10 mouse cellular contexts compared by ENCODE assay signal in genomic region chr19:36439894-36440714, GRCm38 (mm10).
DNase-seq lines count a peak whose midpoint lies in the region; ATAC-seq and TF ChIP-seq lines count a peak whose summit lies in the region.
"Had no signal": no experiment of that assay in that cellular context is flagged by ENCODE, and none has a peak within 500 bp of the region (broad histone marks: within the 10 kb centered on the region; RNA-seq: fewer than 3 reads in every experiment).

No protein-coding gene starts in this region.

- no peaks in the 10 kb centered on the region for H3K9me3 ChIP-seq in forebrain, embryonic 15.5 days
- H3K9me3 ChIP-seq: limb, embryonic 12.5 days; stomach, embryonic 15.5 days had no signal

- WGBS in forebrain, embryonic 15.5 days, result 58% methylated on average over 9 of the region's 9 CpGs

- no peaks in the 10 kb centered on the region for H3K4me1 ChIP-seq in forebrain, embryonic 15.5 days
- H3K4me1 ChIP-seq: limb, embryonic 12.5 days; stomach, embryonic 15.5 days had no signal

- intact Hi-C loops in gastrocnemius, adult 2 months (cut with DNase I), result loop anchor here (1.0 kb wide), 2 partner anchors 257 to 329 kb away; no protein-coding TSS in a partner anchor
- intact Hi-C loops in gastrocnemius, postnatal 36 days (cut with DNase I), result loop anchor here (2.0 to 5.0 kb wide), 2 partner anchors 257 to 328 kb away; no protein-coding TSS in a partner anchor

- ATAC-seq in forebrain, embryonic 15.5 days (replicated peaks), result peak; percentile 85

- peak; percentile 87 for TF ChIP-seq CTCF in gastrocnemius, adult 2 months (IDR thresholded peaks at IDR 0.05)

- H3K27ac ChIP-seq in gastrocnemius, adult 2 months, result no peak overlapping the region
- H3K27ac ChIP-seq in forebrain, embryonic 15.5 days (replicated peaks), result no peak overlapping the region
- H3K27ac ChIP-seq: limb, embryonic 12.5 days; stomach, embryonic 15.5 days had no signal

- no peaks in the 10 kb centered on the region for H3K36me3 ChIP-seq in forebrain, embryonic 15.5 days
- H3K36me3 ChIP-seq: limb, embryonic 12.5 days; stomach, embryonic 15.5 days had no signal

- H3K4me2 ChIP-seq in forebrain, embryonic 15.5 days (replicated peaks), result no peak overlapping the region
- H3K4me2 ChIP-seq: limb, embryonic 12.5 days; stomach, embryonic 15.5 days had no signal

- no peak overlapping the region for H3K9ac ChIP-seq in forebrain, embryonic 15.5 days (replicated peaks)
- H3K9ac ChIP-seq: limb, embryonic 12.5 days; stomach, embryonic 15.5 days had no signal

- H3K4me3 ChIP-seq in gastrocnemius, adult 2 months, result no peak overlapping the region
- H3K4me3 ChIP-seq in forebrain, embryonic 15.5 days, result no peak overlapping the region
- H3K4me3 ChIP-seq: limb, embryonic 12.5 days; stomach, embryonic 15.5 days had no signal

- no peak for DNase-seq in gastrocnemius, adult 2 months
- no peak for DNase-seq in gastrocnemius, postnatal 36 days
- DNase-seq in ES-CJ7 (ENCODE audit: low read depth, low spot score), result peak; percentile 26
- DNase-seq in cerebellum, adult 11-12 months, result peak; percentile 15
- DNase-seq in layer of hippocampus, adult 11-12 months (ENCODE audit: low spot score), result peak; percentile 51
- DNase-seq in lung, postnatal 25 days (ENCODE audit: low spot score), result peak; percentile 44
- DNase-seq in right cerebral cortex, postnatal 14 days, result peak; percentile 52

- H3K27me3 ChIP-seq in forebrain, embryonic 15.5 days, result no peaks in the 10 kb centered on the region
- H3K27me3 ChIP-seq: limb, embryonic 12.5 days; stomach, embryonic 15.5 days had no signal

Comparison
In these comparisons a context has a peak if more than half of its experiments do, and no peak if none do; other contexts are left out.
1. DNase-seq: peak in ES-CJ7 (single experiment), cerebellum, adult 11-12 months (single experiment), layer of hippocampus, adult 11-12 months (single experiment), lung, postnatal 25 days (single experiment) and right cerebral cortex, postnatal 14 days (single experiment); none in gastrocnemius, adult 2 months (single experiment) and gastrocnemius, postnatal 36 days (0 of 2).